Mouse (Mus musculus) MEL (cell line): Measurements from ENCODE around the gene Lasp1. TPM values are rescaled to one million over a fixed set of nuclear protein-coding genes. Genes with fewer than 3 reads are reported as not detected.

Experiments
- DNase-seq: peaks from one replicate; pipeline ENCODE4 v3.0.0; 2011; ENCODE audit warnings: low read depth, low spot score
- H3K27ac ChIP-seq: 2 replicates; pipeline ENCODE4 v1.5.1; 2012; ENCODE audit warnings: low read depth, mild to moderate bottlenecking, control low read depth, low read length, moderate library complexity; ENCODE audit not compliant: control insufficient read depth
- H3K27me3 ChIP-seq, 2 experiments: fragments of 150-350 bp in 1 of 2; sonication (generic) in 1 of 2; 2 replicates each; pipeline ENCODE4 v1.6.1; 2012; ENCODE audit warnings: low read length in 2 of 2, mild to moderate bottlenecking in 2 of 2, improper control_type of control experiment in 1 of 2, moderate library complexity in 1 of 2; ENCODE audit not compliant: insufficient read depth in 2 of 2, control insufficient read depth in 1 of 2
- H3K36me3 ChIP-seq, 2 experiments: 2 replicates each; pipeline ENCODE4 v1.6.1; 2012 to 2014; ENCODE audit warnings: low read length in 2 of 2, improper control_type of control experiment in 1 of 2, inconsistent platforms in 1 of 2, mild to moderate bottlenecking in 1 of 2; ENCODE audit not compliant: insufficient read depth in 2 of 2, control insufficient read depth in 1 of 2
- H3K4me1 ChIP-seq, 2 experiments: fragments of 150-350 bp in 1 of 2; sonication (generic) in 1 of 2; 2 replicates each; pipeline ENCODE4 v1.6.1; 2012; ENCODE audit warnings: low read length in 2 of 2, improper control_type of control experiment in 1 of 2, mild to moderate bottlenecking in 1 of 2; ENCODE audit not compliant: insufficient read depth in 2 of 2, control insufficient read depth in 1 of 2
- H3K4me3 ChIP-seq, 2 experiments: fragments of 150-350 bp in 1 of 2; sonication (generic) in 1 of 2; 2 replicates each; pipeline ENCODE4 v1.5.1; 2012; ENCODE audit warnings: low read depth in 2 of 2, low read length in 2 of 2, mild to moderate bottlenecking in 2 of 2, moderate library complexity in 2 of 2, control low read depth in 1 of 2, improper control_type of control experiment in 1 of 2; ENCODE audit not compliant: control insufficient read depth in 1 of 2, insufficient read depth in 1 of 2
- H3K79me2 ChIP-seq: 2 replicates; pipeline ENCODE4 v1.6.1; 2012; ENCODE audit warnings: mild to moderate bottlenecking, low read length, moderate library complexity; ENCODE audit not compliant: control insufficient read depth, poor library complexity, insufficient read depth
- H3K9ac ChIP-seq: 2 replicates; pipeline ENCODE4 v1.6.1; 2012; ENCODE audit warnings: low read depth, mild to moderate bottlenecking, control low read depth, low read length, moderate library complexity; ENCODE audit not compliant: control insufficient read depth, poor library complexity, severe bottlenecking
- H3K9me3 ChIP-seq: fragments of 150-350 bp; sonication (generic); replicated peaks from 2 replicates; pipeline ENCODE4 v1.6.1; 2012; ENCODE audit warnings: mild to moderate bottlenecking, low read length, improper control_type of control experiment, moderate library complexity; ENCODE audit not compliant: insufficient read depth
- BHLHE40 ChIP-seq: IDR thresholded peaks from 2 replicates; pipeline ENCODE4 v1.6.1; 2012; ENCODE audit warnings: low read depth, mild to moderate bottlenecking, inconsistent platforms, low read length, improper control_type of control experiment, borderline replicate concordance
- CHD1 ChIP-seq: IDR thresholded peaks from 2 replicates; pipeline ENCODE4 v1.6.1; 2012; ENCODE audit warnings: low read depth, mild to moderate bottlenecking, inconsistent platforms, low read length, improper control_type of control experiment
- CTCF ChIP-seq, 3 experiments: IDR thresholded peaks in 2 of 3; conservative IDR thresholded peaks in 1 of 3; 2 replicates each; pipeline ENCODE4 v1.5.1; 2011 to 2012; ENCODE audit warnings: low read length in 3 of 3, low read depth in 2 of 3, mild to moderate bottlenecking in 2 of 3, improper control_type of control experiment in 1 of 3, inconsistent platforms in 1 of 3, mixed read lengths in 1 of 3, moderate library complexity in 1 of 3; ENCODE audit not compliant: control insufficient read depth in 1 of 3, insufficient read depth in 1 of 3, poor library complexity in 1 of 3, severe bottlenecking in 1 of 3
- E2F4 ChIP-seq: IDR thresholded peaks from 2 replicates; pipeline ENCODE4 v1.6.1; 2011; ENCODE audit warnings: low read depth, low read length, improper control_type of control experiment, borderline replicate concordance
- ELF1 ChIP-seq: IDR thresholded peaks from 2 replicates; pipeline ENCODE4 v1.6.1; 2014; ENCODE audit warnings: low read depth, mild to moderate bottlenecking, inconsistent platforms, low read length, improper control_type of control experiment, moderate library complexity
- EP300 ChIP-seq, 2 experiments: IDR thresholded peaks; 2 replicates each; pipeline ENCODE4 v1.6.1; 2011; ENCODE audit warnings: improper control_type of control experiment in 2 of 2, low read length in 2 of 2, low read depth in 1 of 2, mild to moderate bottlenecking in 1 of 2
- ETS1 ChIP-seq: IDR thresholded peaks from 2 replicates; pipeline ENCODE4 v1.6.1; 2012; ENCODE audit warnings: low read depth, mild to moderate bottlenecking, inconsistent platforms, low read length, improper control_type of control experiment, moderate library complexity
- GATA1 ChIP-seq: IDR thresholded peaks from 2 replicates; pipeline ENCODE4 v1.6.1; 2011; ENCODE audit warnings: low read depth, low read length, improper control_type of control experiment
- KAT2A ChIP-seq: conservative IDR thresholded peaks from 2 replicates; pipeline ENCODE4 v1.6.1; 2012; ENCODE audit warnings: low read depth, low read length, improper control_type of control experiment, inconsistent platforms
- MAX ChIP-seq: IDR thresholded peaks from 2 replicates; pipeline ENCODE4 v1.6.1; 2011; ENCODE audit warnings: low read length, improper control_type of control experiment
- MEF2A ChIP-seq: IDR thresholded peaks from 2 replicates; pipeline ENCODE4 v1.6.1; 2014; ENCODE audit warnings: low read depth, mild to moderate bottlenecking, inconsistent platforms, low read length, improper control_type of control experiment; ENCODE audit not compliant: poor library complexity, insufficient replicate concordance, severe bottlenecking; ENCODE audit errors: extremely low read depth
- MYB ChIP-seq: IDR thresholded peaks from 2 replicates; pipeline ENCODE4 v1.6.1; 2011; ENCODE audit warnings: mild to moderate bottlenecking, low read depth, low read length, improper control_type of control experiment
- NELFE ChIP-seq: IDR thresholded peaks from 2 replicates; pipeline ENCODE4 v1.6.1; 2011; ENCODE audit warnings: low read depth, low read length, improper control_type of control experiment
- NRF1 ChIP-seq: IDR thresholded peaks from 2 replicates; pipeline ENCODE4 v1.6.1; 2014; ENCODE audit warnings: low read depth, mild to moderate bottlenecking, inconsistent platforms, low read length, improper control_type of control experiment, moderate library complexity; ENCODE audit not compliant: poor library complexity, insufficient read depth, severe bottlenecking
- POLR2A ChIP-seq, 2 experiments: IDR thresholded peaks; 2 replicates each; pipeline ENCODE4 v1.6.1; 2011 to 2012; ENCODE audit warnings: low read length in 2 of 2, mild to moderate bottlenecking in 2 of 2, control low read depth in 1 of 2, improper control_type of control experiment in 1 of 2, low read depth in 1 of 2, moderate library complexity in 1 of 2; ENCODE audit not compliant: control insufficient read depth in 1 of 2, insufficient read depth in 1 of 2, poor library complexity in 1 of 2
- POLR2AphosphoS5 ChIP-seq: IDR thresholded peaks from 2 replicates; pipeline ENCODE4 v1.6.1; 2012; ENCODE audit warnings: low read depth, borderline replicate concordance, mild to moderate bottlenecking, inconsistent platforms, low read length, moderate library complexity, mixed read lengths
- RAD21 ChIP-seq: IDR thresholded peaks from 2 replicates; pipeline ENCODE4 v1.6.1; 2011; ENCODE audit warnings: mild to moderate bottlenecking, low read depth, low read length, improper control_type of control experiment
- RCOR1 ChIP-seq: IDR thresholded peaks from 2 replicates; pipeline ENCODE4 v1.6.1; 2012; ENCODE audit warnings: low read depth, mild to moderate bottlenecking, inconsistent platforms, low read length, improper control_type of control experiment
- SIN3A ChIP-seq: IDR thresholded peaks from 2 replicates; pipeline ENCODE4 v1.6.1; 2012; ENCODE audit warnings: low read length, improper control_type of control experiment, inconsistent platforms
- TAL1 ChIP-seq: IDR thresholded peaks from 2 replicates; pipeline ENCODE4 v1.6.1; 2012; ENCODE audit warnings: mild to moderate bottlenecking, inconsistent platforms, low read length, moderate library complexity, mixed read lengths
- TBP ChIP-seq: IDR thresholded peaks from 2 replicates; pipeline ENCODE4 v1.8.0; 2011; ENCODE audit warnings: low read depth, low read length, improper control_type of control experiment
- TCF12 ChIP-seq: IDR thresholded peaks from 2 replicates; pipeline ENCODE4 v1.6.1; 2014; ENCODE audit warnings: low read depth, mild to moderate bottlenecking, inconsistent platforms, low read length, improper control_type of control experiment, moderate library complexity
- UBTF ChIP-seq: IDR thresholded peaks from 2 replicates; pipeline ENCODE4 v1.6.1; 2012; ENCODE audit warnings: low read depth, mild to moderate bottlenecking, inconsistent platforms, low read length, improper control_type of control experiment, moderate library complexity, borderline replicate concordance; ENCODE audit not compliant: insufficient read depth
- ZC3H11A ChIP-seq: IDR thresholded peaks from 2 replicates; pipeline ENCODE4 v1.6.1; 2012; ENCODE audit warnings: low read depth, mild to moderate bottlenecking, inconsistent platforms, low read length, improper control_type of control experiment
- ZKSCAN1 ChIP-seq: IDR thresholded peaks from 2 replicates; pipeline ENCODE4 v1.6.1; 2012; ENCODE audit warnings: low read depth, mild to moderate bottlenecking, inconsistent platforms, low read length, improper control_type of control experiment, moderate library complexity
- ZNF384 ChIP-seq: IDR thresholded peaks from 2 replicates; pipeline ENCODE4 v1.6.1; 2012; ENCODE audit warnings: low read depth, mild to moderate bottlenecking, inconsistent platforms, low read length, improper control_type of control experiment
- polyA plus RNA-seq, 2 experiments: library from polyadenylated mRNA; stranded (reverse) in 1 of 2; unstranded in 1 of 2; fragments of >175 nt in 1 of 2; fragments of >200 nt in 1 of 2; gene quantifications; 2 replicates each; pipeline versions ENCODE4 v1.2.1 to v1.2.4; 2012; ENCODE audit warnings: low replicate concordance in 2 of 2, low read depth in 1 of 2; ENCODE audit not compliant: insufficient read length in 2 of 2, insufficient read depth in 1 of 2, missing spikeins in 1 of 2
- total RNA-seq: library from RNA; depleted of rRNA; stranded (reverse); fragments of 300-350 nt; gene quantifications from 2 replicates; pipeline ENCODE4 v1.2.3, GENCODE M21; 2012

Gene Lasp1
- total and polyA plus RNA-seq, 3 experiments = 13.3 to 38.7 TPM; not detected in 1

DNA sequence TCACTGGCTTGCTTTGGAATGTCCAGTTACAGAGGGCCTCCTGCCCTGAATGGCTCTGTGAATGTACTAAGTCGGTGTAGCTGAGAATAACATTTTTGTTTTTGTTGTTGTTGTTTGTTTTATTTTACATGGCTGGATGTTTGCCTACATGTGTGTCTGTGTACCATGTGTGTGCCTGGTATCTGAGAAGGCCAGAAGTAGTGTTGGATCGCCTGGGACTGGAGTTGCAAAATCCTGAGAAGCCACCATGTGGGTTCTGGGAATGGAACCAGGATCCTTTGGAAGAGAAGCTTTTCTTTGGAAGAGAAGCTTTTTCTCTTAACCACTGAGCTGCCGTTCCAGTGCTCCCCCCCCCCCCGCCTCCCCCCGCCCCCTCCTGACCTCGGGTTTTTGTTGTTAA, 3.7 kb downstream of the Lasp1 start:
- H3K79me2 ChIP-seq = peaks cover 13% of the 10 kb centered on the region; the same call in 1 of the 2 replicates
- DNase-seq = no peak
- H3K4me3 ChIP-seq = no peak overlapping the region
- peaks cover 0 to 12% of the 10 kb centered on the region in 2 experiments; a peak in 2 of 4 replicates for H3K36me3 ChIP-seq
- no peak overlapping the region for H3K27ac ChIP-seq
- TF ChIP-seq MEF2A = no peak
- TF ChIP-seq E2F4 = no peak
- TF ChIP-seq RCOR1 = no peak
- no peak for TF ChIP-seq TAL1
- TF ChIP-seq CTCF (IDR thresholded peaks at IDR 0.05 in 2 of 3, conservative IDR thresholded peaks at IDR 0.05 in 1 of 3; ENCODE audit: control insufficient read depth in 1 of 3, insufficient read depth in 1 of 3, low read depth in 2 of 3, low read length in 3 of 3, poor library complexity in 1 of 3, severe bottlenecking in 1 of 3) = no peak
- TF ChIP-seq POLR2A (IDR thresholded peaks at IDR 0.05; ENCODE audit: control insufficient read depth in 1 of 2, insufficient read depth in 1 of 2, low read depth in 1 of 2, low read length in 2 of 2, poor library complexity in 1 of 2) = no peak
- no peak for TF ChIP-seq TBP
- no peak for TF ChIP-seq NRF1
- no peak for TF ChIP-seq BHLHE40
- TF ChIP-seq ETS1 = no peak
- no peak for TF ChIP-seq ELF1
- TF ChIP-seq KAT2A = no peak
- TF ChIP-seq UBTF = no peak
- no peak for TF ChIP-seq NELFE
- no peak for TF ChIP-seq EP300 (IDR thresholded peaks at IDR 0.05; ENCODE audit: low read depth in 1 of 2, low read length in 2 of 2)
- no peak for TF ChIP-seq CHD1
- TF ChIP-seq SIN3A = no peak
- no peak for TF ChIP-seq ZC3H11A
- no peak for TF ChIP-seq TCF12
- no peak overlapping the region for H3K9ac ChIP-seq
- H3K27me3 ChIP-seq = no peaks in the 10 kb centered on the region
- peaks cover 2 to 18% of the 10 kb centered on the region in 2 experiments; a peak in 3 of 4 replicates for H3K4me1 ChIP-seq
- H3K9me3 ChIP-seq = no peaks in the 10 kb centered on the region

GRCm38 (mm10) chr11:97803847-97804246, 5.0 kb downstream of the Lasp1 start:
- no peak overlapping the region for H3K27ac ChIP-seq
- H3K4me1 ChIP-seq = peaks cover 2 to 18% of the 10 kb centered on the region in 2 experiments; a peak in 3 of 4 replicates
- H3K9me3 ChIP-seq = no peaks in the 10 kb centered on the region
- no peaks in the 10 kb centered on the region for H3K27me3 ChIP-seq
- H3K9ac ChIP-seq = no peak overlapping the region
- peaks cover 13% of the 10 kb centered on the region; the same call in 1 of the 2 replicates for H3K79me2 ChIP-seq
- TF ChIP-seq RCOR1 (no peak), MYB (no peak), UBTF (no peak), KAT2A (no peak), RAD21 (no peak), ZC3H11A (no peak), TCF12 (no peak), NELFE (no peak), BHLHE40 (no peak), POLR2AphosphoS5 (no peak), TAL1 (no peak), GATA1 (no peak), ZNF384 (no peak), ZKSCAN1 (no peak), MAX (no peak)
- peaks cover 0 to 12% of the 10 kb centered on the region in 2 experiments; a peak in 2 of 4 replicates for H3K36me3 ChIP-seq
- no peak for DNase-seq
- H3K4me3 ChIP-seq = no peak overlapping the region
